Mouse (Mus musculus) gastrocnemius, adult 2 months (tissue): Measurements from ENCODE around the gene Krt28. TPM values are rescaled to one million over a fixed set of nuclear protein-coding genes. Genes with fewer than 3 reads are reported as not detected.

Experiments
- DNase-seq: peaks from one replicate; pipeline ENCODE4 v3.0.0; 2022
- H3K27ac ChIP-seq: fragments of 200-600 bp; 2 replicates; pipeline ENCODE4 v1.8.1; 2022; ENCODE audit warnings: mild to moderate bottlenecking
- H3K4me3 ChIP-seq: fragments of 200-600 bp; 2 replicates; pipeline ENCODE4 v1.8.1; 2022; ENCODE audit warnings: mild to moderate bottlenecking, moderate library complexity
- CTCF ChIP-seq: fragments of 200-600 bp; IDR thresholded peaks from 2 replicates; pipeline ENCODE4 v1.8.1; 2022; ENCODE audit warnings: antibody characterized with exemption, mild to moderate bottlenecking, moderate library complexity
- intact Hi-C: fragments of 180-260 bp; cut with DNase I; formaldehyde crosslinking; loops from one replicate; pipeline ENCODE4 v1.15.1; 2025
- total RNA-seq, 2 experiments: library from RNA; stranded (reverse); gene quantifications; 2 replicates each; pipeline ENCODE4 v1.2.3; 2021

Krt28 gene
- total RNA-seq, 2 experiments from 2014 or later = not detected

GRCm38 (mm10) chr11:99337866-99338265 lies 36.8 kb downstream of the Krt28 start, which contains the start of gene Krt26:
Krt26 (minus strand) TSS chr11:99337966.
- Histone ChIP-seq H3K27ac (no peak within 1 kb of the TSS), H3K4me3 (no peak within 1 kb of the TSS)
- no peak for TF ChIP-seq CTCF
- intact Hi-C loops = no loop called here
- no peak for DNase-seq

- H3K4me3 ChIP-seq = no peak overlapping the region
- no peak overlapping the region for H3K27ac ChIP-seq
- no peak for DNase-seq
- TF ChIP-seq CTCF = no peak
- intact Hi-C loops = no loop called here
These were observed 41.3 kb downstream of the Krt28 start for GRCm38 (mm10) chr11:99333426-99333825.

DNA sequence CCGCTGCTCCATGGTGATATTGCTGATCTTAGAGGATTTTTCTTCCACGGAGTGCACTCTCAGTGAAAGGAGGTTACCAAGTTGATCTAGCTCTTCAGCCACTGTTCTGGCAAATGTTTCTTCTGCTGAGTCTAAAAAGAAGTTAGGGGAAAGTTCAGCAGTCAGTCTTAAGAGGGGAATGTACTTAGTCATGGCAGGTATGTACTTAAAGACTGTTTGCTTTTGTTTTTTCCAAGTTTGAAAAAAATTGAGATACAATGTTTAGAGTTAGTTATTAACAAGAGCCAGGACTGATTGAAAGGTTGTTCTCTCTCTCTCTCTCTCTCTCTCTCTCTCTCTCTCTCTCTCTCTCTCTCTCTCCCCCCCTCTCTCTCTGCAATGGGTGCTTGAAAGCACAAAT lies 45.0 kb downstream of the Krt28 start:
- H3K27ac ChIP-seq = no peak overlapping the region
- no peak for DNase-seq
- intact Hi-C loops = no loop called here
- no peak overlapping the region for H3K4me3 ChIP-seq
- no peak for TF ChIP-seq CTCF

GRCm38 (mm10) chr11:99322851-99323250 lies 51.9 kb downstream of the Krt28 start, which contains the start of gene Krt25:
Krt25 (minus strand) TSS chr11:99322951.
- intact Hi-C loops = no loop called here
- H3K27ac ChIP-seq = no peak within 1 kb of the TSS
- no peak for DNase-seq
- no peak within 1 kb of the TSS for H3K4me3 ChIP-seq
- no peak for TF ChIP-seq CTCF

DNA sequence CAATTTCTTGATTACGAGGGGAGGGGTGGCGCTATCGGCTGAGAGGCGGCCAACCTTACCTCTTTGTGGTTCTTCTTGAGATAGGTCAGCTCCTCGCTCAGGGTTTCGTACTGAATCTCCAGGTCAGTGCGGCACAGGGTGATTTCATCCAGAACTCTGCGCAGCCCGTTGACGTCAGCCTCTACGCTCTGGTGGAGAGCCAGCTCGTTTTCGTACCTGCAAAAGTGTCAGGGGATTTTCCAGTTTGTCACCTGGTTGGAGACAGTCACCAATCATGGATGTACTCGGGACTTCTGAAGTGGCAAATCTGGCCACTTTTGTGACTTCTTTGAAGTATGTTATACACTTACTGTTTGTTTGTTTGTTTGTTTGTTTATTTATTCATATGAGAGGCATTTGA lies 53.6 kb downstream of the Krt28 start:
- DNase-seq = no peak
- Histone ChIP-seq H3K27ac (no peak overlapping the region), H3K4me3 (no peak overlapping the region)
- intact Hi-C loops = no loop called here
- TF ChIP-seq CTCF = no peak

DNA sequence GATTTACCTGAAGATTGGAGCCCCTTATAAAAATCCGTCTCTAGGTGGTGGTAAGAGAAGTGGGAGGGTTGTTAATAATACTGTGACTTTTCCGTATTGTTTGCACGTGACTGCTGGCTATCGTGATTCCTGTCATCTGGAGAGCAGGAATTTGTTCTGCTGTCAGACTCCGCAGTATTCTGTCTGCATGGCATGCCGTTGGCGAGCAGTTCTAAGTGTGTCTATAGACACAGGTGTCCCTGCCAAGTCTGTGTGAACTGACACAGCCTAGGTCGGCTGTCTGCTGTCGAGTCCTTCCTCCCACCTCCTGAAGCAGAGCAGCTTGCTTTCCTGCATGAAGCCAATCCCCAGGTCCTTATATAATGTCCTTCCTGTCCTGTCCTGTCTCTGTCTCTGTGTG lies 55.6 kb downstream of the Krt28 start:
- DNase-seq = no peak
- intact Hi-C loops = no loop called here
- Histone ChIP-seq H3K27ac (no peak overlapping the region), H3K4me3 (no peak overlapping the region)
- no peak for TF ChIP-seq CTCF

DNA sequence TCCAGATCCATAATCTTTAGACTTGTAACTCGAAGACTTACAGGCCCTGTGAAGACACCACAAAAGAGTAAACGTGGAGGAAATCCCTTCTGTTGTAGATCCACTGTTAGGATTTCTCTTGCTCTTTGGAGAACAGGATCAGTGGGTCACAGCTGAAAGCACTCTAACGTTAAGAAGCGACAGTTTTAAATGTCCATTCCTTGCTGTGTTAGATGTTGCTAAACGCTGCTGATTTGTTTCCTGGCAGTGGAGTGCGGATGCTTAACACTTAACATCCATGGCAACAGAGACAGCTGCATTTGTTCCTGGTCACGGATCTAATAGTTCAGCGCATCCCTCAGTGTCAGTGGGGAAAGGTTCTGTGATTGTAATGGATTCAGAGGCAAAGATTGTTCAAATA lies 58.2 kb downstream of the Krt28 start:
- TF ChIP-seq CTCF = no peak
- no peak overlapping the region for H3K27ac ChIP-seq
- H3K4me3 ChIP-seq = no peak overlapping the region
- intact Hi-C loops = no loop called here
- DNase-seq = no peak

Other genes with a start within 250 kb of the Krt28 start
- gene Ccr7, start 219.8 kb downstream of the Krt28 start, total RNA-seq = not detected
- gene Smarce1, start 143.9 kb downstream of the Krt28 start, total RNA-seq = 10 to 100 TPM; 33.2 to 33.4 TPM
- gene Krt222, start 130.8 kb downstream of the Krt28 start, total RNA-seq = 1 to 10 TPM; 2.0 to 6.1 TPM
- gene Krt24, start 89.6 kb downstream of the Krt28 start, total RNA-seq = not detected
- not detected for gene Krt25, start 52.0 kb downstream of the Krt28 start, total RNA-seq
- gene Krt26, start 36.9 kb downstream of the Krt28 start, total RNA-seq = not detected
- not detected for gene Krt27, start 23.8 kb downstream of the Krt28 start, total RNA-seq
- 1 to 10 TPM; 3.7 TPM for gene Krt10, start 14.5 kb upstream of the Krt28 start, total RNA-seq
- not detected for gene Krt12, start 47.4 kb upstream of the Krt28 start, total RNA-seq
- gene Krt20, start 63.2 kb upstream of the Krt28 start, total RNA-seq = not detected
- gene Krt23, start 118.2 kb upstream of the Krt28 start, total RNA-seq = not detected
- not detected for gene Krt39, start 146.4 kb upstream of the Krt28 start, total RNA-seq
- gene Krt40, start 168.3 kb upstream of the Krt28 start, total RNA-seq = not detected
- gene Krtap3-3, start 176.0 kb upstream of the Krt28 start, total RNA-seq = not detected
- not detected for gene Krtap3-2, start 181.9 kb upstream of the Krt28 start, total RNA-seq
- not detected for gene Gm11939, start 184.6 kb upstream of the Krt28 start, total RNA-seq
- gene Krtap3-1, start 191.7 kb upstream of the Krt28 start, total RNA-seq = not detected
- not detected for gene Krtap1-5, start 206.1 kb upstream of the Krt28 start, total RNA-seq
- not detected for gene Krtap1-4, start 208.8 kb upstream of the Krt28 start, total RNA-seq
- gene Krtap1-3, start 216.4 kb upstream of the Krt28 start, total RNA-seq = not detected
- not detected for gene Krtap9-3, start 223.2 kb upstream of the Krt28 start, total RNA-seq
- gene Gm11938, start 228.4 kb upstream of the Krt28 start, total RNA-seq = not detected
- gene Gm11937, start 235.3 kb upstream of the Krt28 start, total RNA-seq = not detected
- not detected for gene Krtap2-4, start 239.9 kb upstream of the Krt28 start, total RNA-seq
- gene Gm11562, start 245.5 kb upstream of the Krt28 start, total RNA-seq = not detected